Mouse (Mus musculus): Measurements from ENCODE around the gene Psd.

- TF ChIP-seq POLR2A (IDR thresholded peaks at IDR 0.05; ENCODE audit: control insufficient read depth, extremely low read depth, insufficient read depth, low read length, poor library complexity) (no peak), CTCF (IDR thresholded peaks at IDR 0.05; ENCODE audit: borderline replicate concordance, control insufficient read depth, extremely low read depth, insufficient read depth, low read length, poor library complexity) (no peak)
These were observed 40.0 kb downstream of the Psd start for GRCm38 (mm10) chr19:46286926-46287325.
